Mouse (Mus musculus): ENCODE results near the gene Plxna2. TPM values are rescaled to one million over a fixed set of nuclear protein-coding genes. Genes with fewer than 3 reads are reported as not detected.

Gene Plxna2
- total RNA-seq, 4 experiments from 2014 or later = 60.8 to 73.5 (median 66.5) TPM

DNA sequence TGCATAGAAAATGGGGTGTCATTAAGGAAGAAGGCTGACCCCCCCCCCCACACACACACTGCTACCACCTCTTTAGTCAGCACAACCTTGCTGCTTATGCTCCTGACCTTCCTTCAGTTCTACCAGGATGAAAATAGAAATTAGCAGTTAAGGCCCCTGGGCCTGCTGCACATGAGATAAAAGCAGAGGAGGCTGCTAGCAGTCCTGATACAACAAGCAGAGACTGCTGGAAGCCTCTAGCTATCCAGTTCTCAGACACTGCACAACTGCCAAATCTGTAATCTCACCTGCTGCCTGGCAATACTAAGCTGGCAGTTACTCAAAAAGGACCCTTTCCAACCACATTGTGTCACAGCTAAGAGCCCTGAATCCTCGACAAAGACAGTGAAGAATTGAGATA lies 197.5 kb downstream of the Plxna2 start:
- DNase-seq (ENCODE audit: low spot score in 2 of 2) = no peak

DNA sequence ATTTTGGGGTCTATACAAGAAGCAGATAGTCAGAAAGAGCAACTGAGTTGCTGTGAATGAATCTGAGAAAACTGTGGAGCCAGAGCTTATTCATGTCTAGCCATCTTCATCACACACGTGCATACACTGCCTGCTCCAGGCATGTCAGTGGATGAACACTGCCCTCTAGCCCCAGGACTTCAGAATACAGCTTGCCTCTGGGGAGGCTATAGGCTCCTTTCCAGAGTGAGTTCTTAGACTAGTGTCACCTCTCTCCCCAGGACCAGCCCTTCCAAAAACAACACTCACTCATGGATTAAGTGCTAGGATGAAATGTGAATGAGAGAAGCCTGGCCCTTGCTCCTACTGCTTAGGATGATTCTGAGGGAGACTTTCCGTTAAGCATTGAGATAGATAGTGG lies 198.9 kb downstream of the Plxna2 start:
- peak; percentile 62 to 69 for DNase-seq (ENCODE audit: low spot score in 2 of 2)

DNA sequence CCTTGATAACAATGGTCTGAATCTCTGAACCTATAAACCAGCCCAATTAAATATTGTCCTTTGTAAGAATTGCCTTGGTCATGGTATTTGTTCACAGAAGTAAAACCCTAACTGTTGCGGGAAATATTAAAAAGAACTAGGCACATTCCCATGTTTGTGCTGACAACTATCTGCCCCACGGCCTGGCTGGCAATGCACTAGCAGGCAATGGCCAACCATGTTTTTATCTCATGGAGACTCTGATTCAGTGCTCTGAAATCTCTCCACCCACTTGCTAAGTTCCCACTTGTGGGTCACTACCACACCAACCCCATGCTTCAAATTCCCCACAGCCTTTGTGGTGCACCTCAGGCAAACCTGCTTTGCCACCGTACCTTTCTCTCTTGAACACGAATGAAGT lies 202.9 kb downstream of the Plxna2 start:
- DNase-seq (ENCODE audit: low spot score in 2 of 2) = no peak

DNA sequence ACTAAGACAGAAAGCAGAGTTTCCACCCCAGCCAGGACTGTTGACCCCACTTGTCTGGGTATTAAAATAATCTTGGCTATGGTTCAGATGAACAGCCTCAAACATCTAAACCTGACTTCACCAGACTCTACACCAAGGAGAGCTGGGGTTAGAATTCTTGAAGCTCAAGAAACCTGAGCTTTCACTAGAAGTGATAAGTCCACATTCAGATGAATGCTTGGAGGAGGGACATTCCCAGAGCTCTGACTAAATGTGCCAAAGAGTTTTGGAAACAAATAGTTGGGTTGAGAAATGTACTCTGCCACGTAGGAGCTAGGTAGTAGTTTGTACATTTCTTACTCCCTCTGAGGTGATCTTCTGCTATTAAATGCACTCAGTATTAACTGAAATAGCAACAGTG lies 203.7 kb downstream of the Plxna2 start:
- DNase-seq (ENCODE audit: low spot score in 2 of 2) = no peak

DNA sequence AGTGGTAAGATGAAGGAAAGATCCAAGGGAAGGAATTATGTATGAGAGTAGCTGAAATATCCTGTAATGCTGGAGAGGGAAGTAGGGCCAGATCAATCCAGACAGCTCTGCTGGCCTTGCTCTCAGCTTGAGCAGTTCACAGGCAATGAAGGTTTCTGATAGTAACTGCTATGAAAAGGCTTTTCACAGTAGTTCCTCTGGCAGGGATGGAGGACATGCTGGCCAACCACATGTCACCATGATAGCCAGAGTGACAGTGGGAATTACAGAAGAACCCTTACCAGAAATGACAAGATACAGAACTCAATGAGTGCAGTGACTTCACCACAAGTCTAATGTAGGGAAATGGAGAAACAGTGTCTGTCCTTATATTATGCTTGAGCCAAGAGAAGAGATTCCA lies 210.3 kb downstream of the Plxna2 start:
- DNase-seq (ENCODE audit: low spot score in 2 of 2) = no peak

DNA sequence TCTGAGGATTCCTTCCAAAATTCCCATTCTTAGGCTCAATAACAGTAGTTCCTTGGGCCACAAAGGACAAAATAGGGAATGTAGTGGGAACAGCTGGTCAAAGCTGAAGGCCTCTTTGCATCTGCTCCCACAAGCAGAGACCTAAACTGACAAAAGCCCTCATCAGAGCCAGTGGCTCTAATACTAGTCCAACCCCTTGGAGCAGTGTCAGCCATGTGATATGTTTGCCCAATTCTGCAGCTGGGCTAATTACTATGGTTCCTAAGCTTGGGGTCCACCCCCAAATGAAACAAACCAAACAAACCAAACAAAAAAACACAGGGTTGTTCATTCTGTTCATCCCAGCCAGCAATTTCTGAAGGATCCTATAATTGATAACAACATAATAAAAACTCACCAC lies 217.2 kb downstream of the Plxna2 start:
- no peak for DNase-seq (ENCODE audit: low spot score in 2 of 2)

DNA sequence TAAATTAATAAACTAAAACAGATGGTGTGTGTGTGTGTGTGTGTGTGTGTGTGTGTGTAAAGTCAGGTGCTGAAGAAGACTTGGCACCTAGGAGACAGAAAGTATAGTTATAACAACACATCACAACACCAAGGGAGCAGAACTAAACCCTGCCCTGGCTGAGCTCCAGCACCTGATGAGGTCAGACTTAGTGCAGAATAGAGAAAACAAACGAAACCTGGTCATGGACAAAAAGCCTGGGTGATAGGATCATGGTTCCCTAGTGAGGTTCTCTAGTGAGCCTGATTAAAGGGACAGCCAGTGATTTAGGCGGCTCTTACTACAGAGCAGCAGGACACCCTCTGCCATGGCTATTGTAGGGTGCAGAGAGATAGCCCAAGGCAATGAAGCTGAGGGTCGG lies 218.2 kb downstream of the Plxna2 start:
- DNase-seq (ENCODE audit: low spot score in 2 of 2) = no peak

DNA sequence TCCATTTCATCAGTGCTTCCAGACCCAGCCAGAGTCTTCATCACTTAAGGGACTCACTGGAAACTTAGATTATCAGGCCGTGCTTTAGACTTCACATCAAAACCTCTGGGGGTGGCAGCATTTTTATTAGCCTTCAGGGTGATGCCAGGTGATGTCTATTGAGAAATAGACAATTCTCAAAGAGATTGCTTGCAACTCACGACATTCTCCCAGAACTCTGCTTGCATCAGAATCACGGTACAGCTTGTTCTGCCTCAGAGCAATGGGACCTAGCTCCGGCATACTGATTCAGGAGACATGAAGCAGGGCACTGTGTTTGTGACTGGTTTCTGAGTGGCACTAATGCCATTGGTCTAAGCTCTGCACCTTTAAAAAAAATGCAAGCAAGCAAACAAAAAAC lies 218.7 kb downstream of the Plxna2 start:
- DNase-seq (ENCODE audit: low spot score in 2 of 2) = no peak

DNA sequence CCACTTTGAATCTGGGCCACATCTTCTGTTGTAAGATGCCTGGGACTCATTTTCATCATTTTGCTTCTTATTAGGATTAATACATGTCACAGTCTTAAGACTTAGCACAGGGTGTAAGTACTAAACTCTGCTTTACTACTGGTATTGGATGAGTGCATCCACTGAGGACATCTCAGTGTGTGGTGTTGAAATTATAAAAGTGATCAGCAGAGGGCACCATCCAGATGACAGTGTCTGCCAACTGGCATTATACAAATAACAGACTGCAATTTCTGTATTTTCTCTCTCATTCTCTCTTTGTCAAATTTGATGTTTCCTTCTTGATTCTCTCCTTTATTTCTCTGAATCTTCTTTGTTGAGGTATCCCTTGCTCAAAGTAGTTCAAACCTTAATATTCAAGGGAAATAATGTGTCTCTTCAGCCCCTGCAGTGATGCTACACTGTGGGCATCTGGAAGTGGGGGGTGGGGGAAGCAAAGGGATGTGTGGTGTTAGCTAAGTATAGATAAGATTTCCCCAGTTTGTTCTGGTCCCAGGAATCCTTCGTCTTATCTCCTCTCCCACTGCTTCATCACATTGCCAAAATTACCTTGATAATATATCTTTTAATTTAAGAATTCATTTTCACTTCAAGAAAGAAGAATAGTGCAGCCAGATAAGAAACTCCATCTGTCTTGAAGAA lies 221.4 kb downstream of the Plxna2 start:
- peak in 1 of 2 experiments; percentile 54 for DNase-seq (ENCODE audit: low spot score in 2 of 2)

DNA sequence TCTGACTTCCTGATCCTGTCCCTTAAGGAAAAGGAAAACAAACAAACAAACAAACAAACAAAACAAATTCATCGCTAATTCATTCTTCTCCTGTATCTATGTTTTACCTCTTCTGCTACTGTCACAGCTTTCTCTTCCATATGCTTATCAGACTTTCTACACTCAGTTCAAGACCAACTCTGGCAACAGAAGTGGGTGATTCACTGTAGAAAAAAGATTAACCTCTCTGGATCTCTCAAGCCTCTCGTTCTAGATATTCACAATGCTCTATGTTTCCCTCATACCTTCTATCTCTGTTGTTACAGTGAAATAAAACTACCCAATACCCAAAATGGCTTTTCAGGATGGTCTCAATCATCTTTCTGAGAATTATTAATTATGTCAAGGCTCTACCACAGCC lies 225.0 kb downstream of the Plxna2 start:
- no peak for DNase-seq (ENCODE audit: low spot score in 2 of 2)

DNA sequence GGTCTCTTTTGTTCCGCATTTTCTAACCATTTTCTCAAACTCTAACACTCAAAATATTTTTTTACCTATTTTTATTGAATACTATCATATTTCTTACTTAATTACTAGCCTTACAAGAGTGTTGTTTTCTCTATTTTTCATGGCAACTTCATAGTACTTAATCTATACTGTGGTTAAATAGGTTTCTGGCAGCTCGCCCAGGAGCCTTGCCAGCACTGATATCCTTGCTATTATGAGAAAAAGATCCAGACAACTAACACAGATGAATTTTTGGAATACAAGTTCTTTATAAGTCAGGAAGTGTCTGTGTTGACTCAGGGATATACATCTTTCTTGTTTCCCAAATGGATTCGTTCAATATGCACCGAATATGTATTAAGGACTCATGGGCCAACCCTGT lies 229.0 kb downstream of the Plxna2 start:
- DNase-seq (ENCODE audit: low spot score in 2 of 2) = no peak

DNA sequence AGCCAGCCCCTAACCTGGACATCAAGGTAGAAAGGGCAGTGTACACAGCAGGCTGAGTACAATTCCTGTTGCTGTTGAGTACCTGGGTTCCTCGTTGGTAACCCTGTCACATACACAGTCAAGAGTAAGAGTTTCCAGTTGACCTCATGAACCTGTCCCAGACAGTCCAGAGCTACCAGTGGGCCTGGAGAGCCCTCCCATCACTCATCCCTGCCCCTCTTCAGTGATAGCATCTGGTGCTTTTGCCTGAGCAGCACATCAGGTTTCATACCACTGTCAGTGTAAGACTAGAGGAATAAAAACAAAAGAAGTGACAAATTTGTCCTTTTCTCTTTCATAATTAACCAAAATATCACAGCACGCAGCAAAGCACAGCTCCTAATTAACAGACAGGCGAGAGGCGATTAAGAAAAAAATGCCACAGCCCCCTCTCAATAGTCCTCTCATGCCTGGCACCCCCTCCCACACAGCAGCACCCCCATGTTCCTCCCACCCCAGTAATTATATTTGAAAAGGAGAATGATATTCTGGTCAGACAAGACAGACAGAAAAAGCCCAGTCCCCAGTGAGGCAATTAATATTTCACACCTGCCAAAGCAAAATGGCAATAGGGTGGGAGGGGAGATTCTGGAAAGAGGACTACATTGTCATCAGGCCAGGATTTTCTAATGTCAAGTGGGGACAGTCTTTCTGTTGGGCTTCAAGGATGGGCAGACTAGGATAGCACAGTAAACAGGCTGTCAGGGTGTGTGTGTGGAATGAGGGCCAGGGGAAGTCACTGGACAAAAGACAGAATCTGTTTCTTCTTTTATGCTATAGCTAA lies 233.4 kb downstream of the Plxna2 start:
- no peak for DNase-seq (ENCODE audit: low spot score in 2 of 2)

DNA sequence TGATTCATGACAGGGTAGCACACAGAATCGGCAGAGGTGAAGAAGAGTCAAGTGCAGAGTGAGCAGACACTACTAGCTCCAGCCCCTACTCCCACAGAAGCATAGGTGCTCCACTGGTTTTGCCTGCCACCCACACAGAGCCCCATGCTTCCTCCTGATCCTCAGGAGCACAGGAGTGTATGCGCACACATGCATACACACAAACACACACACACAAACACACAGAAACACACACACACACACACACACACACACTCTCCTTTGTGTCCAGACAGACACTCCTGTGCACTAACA lies 234.0 kb downstream of the Plxna2 start:
- DNase-seq (ENCODE audit: low spot score in 2 of 2) = no peak

Small RNA genes within 50 kb of the gene (microRNA-seq; reads per million reads assigned to microRNA genes)
- gene Mir3962 = 0.76 to 3.2 reads per million in 2 experiments
